Comparison of ENCODE assay signal across 21 mouse cellular contexts in the genomic region with DNA sequence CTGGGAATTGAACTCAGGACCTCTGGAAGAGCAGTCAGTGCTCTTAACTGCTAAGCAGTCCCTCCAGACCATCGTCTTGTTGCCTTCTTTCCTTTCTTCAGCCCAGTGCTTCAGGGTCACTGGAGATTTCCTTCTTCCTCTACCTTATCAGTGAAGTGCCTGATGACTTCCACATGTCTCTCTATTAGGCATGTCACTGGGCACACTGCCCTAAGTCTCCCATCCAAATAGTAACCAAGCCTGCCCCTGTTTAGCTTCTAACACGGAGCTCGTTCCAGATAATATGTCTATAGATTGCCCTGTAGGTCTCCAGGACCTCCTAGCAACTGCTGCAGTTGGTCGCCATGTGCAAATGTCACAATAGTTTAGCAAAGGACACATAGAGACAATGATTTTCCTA.
"Had no signal": no experiment of that assay in that cellular context is flagged by ENCODE, and none has a peak within 500 bp of the region (broad histone marks: within the 10 kb centered on the region; RNA-seq: fewer than 3 reads in every experiment).

No protein-coding gene starts in this region.

- H3K9me3 ChIP-seq: hindbrain, embryonic 13.5 days; hindbrain, embryonic 15.5 days; kidney, embryonic 15.5 days; limb, embryonic 13.5 days; limb, embryonic 15.5 days; liver, embryonic 12.5 days had no signal

- DNase-seq: gastrocnemius, postnatal 14 days; gastrocnemius, postnatal 36 days; heart, adult 2 months; kidney, adult 11 months; kidney, adult 2 months; kidney, adult 9 months; kidney, postnatal 14 days; kidney, postnatal 36 days; layer of hippocampus, adult 9-11 months; layer of hippocampus, postnatal 36 days; left cerebral cortex, postnatal 4 days had no signal

- ATAC-seq: hindbrain, postnatal 0 days; intestine, embryonic 16.5 days; liver, embryonic 12.5 days had no signal

- H3K27me3 ChIP-seq: hindbrain, embryonic 15.5 days; kidney, embryonic 15.5 days; limb, embryonic 13.5 days; limb, embryonic 15.5 days; liver, embryonic 12.5 days had no signal

- H3K4me2 ChIP-seq: heart, embryonic 11.5 days; hindbrain, embryonic 13.5 days; hindbrain, embryonic 15.5 days; kidney, embryonic 15.5 days; limb, embryonic 13.5 days; limb, embryonic 15.5 days; liver, embryonic 12.5 days had no signal

- H3K9ac ChIP-seq: hindbrain, embryonic 13.5 days; hindbrain, embryonic 15.5 days; kidney, embryonic 15.5 days; limb, embryonic 13.5 days; limb, embryonic 15.5 days; liver, embryonic 12.5 days had no signal

- H3K4me1 ChIP-seq: liver, embryonic 12.5 days had no signal

- H3K36me3 ChIP-seq: hindbrain, embryonic 13.5 days; hindbrain, embryonic 15.5 days; kidney, embryonic 15.5 days; limb, embryonic 13.5 days; limb, embryonic 15.5 days; liver, embryonic 12.5 days had no signal

- H3K27ac ChIP-seq: hindbrain, embryonic 13.5 days; hindbrain, embryonic 15.5 days; hindbrain, postnatal 0 days; kidney, embryonic 15.5 days; kidney, postnatal 0 days; limb, embryonic 13.5 days; limb, embryonic 15.5 days; liver, embryonic 12.5 days had no signal

- H3K4me3 ChIP-seq: heart, adult 2 months; hindbrain, embryonic 13.5 days; hindbrain, embryonic 15.5 days; kidney, embryonic 15.5 days; limb, embryonic 13.5 days; limb, embryonic 15.5 days; liver, embryonic 12.5 days had no signal
